Mouse (Mus musculus): Measurements from ENCODE around the gene AI597479. TPM values are rescaled to one million over a fixed set of nuclear protein-coding genes. Genes with fewer than 3 reads are reported as not detected.
"Not testable (repeated sequence)": the region's sequence is repeated elsewhere in the genome, so short reads cannot be mapped to it uniquely, and the experiment has no call there.

AI597479 gene
- polyA plus RNA-seq, 1 experiment from 2014 or later = 37.2 TPM

GRCm38 (mm10) chr1:43127196-43127595 is 28.7 kb downstream of the AI597479 start:
- Histone ChIP-seq H3K4me1 (no peaks in the 10 kb centered on the region), H3K4me2 (replicated peaks) (no peak overlapping the region), H3K27ac (no peak overlapping the region), H3K27me3 (no peaks in the 10 kb centered on the region), H3K9me3 (no peaks in the 10 kb centered on the region), H3K9ac (no peak overlapping the region), H3K4me3 (no peak overlapping the region), H3K36me3 (peaks cover 10% of the 10 kb centered on the region; the same call in 1 of the 2 replicates)
- no peak for ATAC-seq (ENCODE audit: insufficient number of reproducible peaks, insufficient read depth, low FRiP score, low TSS enrichment)

GRCm38 (mm10) chr1:43127820-43128610 is 29.5 kb downstream of the AI597479 start:
- ATAC-seq (ENCODE audit: insufficient number of reproducible peaks, insufficient read depth, low FRiP score, low TSS enrichment) = no peak
- H3K9ac ChIP-seq = no peak overlapping the region
- 63% methylated on average over 8 of the region's 8 CpGs for WGBS
- H3K4me2 ChIP-seq (replicated peaks) = no peak overlapping the region
- no peaks in the 10 kb centered on the region for H3K4me1 ChIP-seq
- no peaks in the 10 kb centered on the region for H3K9me3 ChIP-seq
- H3K36me3 ChIP-seq = peaks cover 10% of the 10 kb centered on the region; the same call in 1 of the 2 replicates
- H3K27ac ChIP-seq = no peak overlapping the region
- H3K27me3 ChIP-seq = no peaks in the 10 kb centered on the region
- no peak overlapping the region for H3K4me3 ChIP-seq

GRCm38 (mm10) chr1:43130219-43130981 is 31.9 kb downstream of the AI597479 start:
- no peak overlapping the region for H3K9ac ChIP-seq
- no peak overlapping the region for H3K4me3 ChIP-seq
- WGBS = 81% methylated on average over 5 of the region's 5 CpGs
- H3K9me3 ChIP-seq = no peaks in the 10 kb centered on the region
- no peaks in the 10 kb centered on the region for H3K27me3 ChIP-seq
- H3K27ac ChIP-seq = no peak overlapping the region
- no peaks in the 10 kb centered on the region for H3K4me1 ChIP-seq
- no peak overlapping the region for H3K4me2 ChIP-seq (replicated peaks)
- H3K36me3 ChIP-seq = peaks cover 10% of the 10 kb centered on the region; the same call in 1 of the 2 replicates
- no peak for ATAC-seq (ENCODE audit: insufficient number of reproducible peaks, insufficient read depth, low FRiP score, low TSS enrichment)

- H3K36me3 ChIP-seq = peaks cover 15% of the 10 kb centered on the region
- 85% methylated on average over 9 of the region's 9 CpGs for WGBS
- H3K4me3 ChIP-seq = no peak overlapping the region
- ATAC-seq (ENCODE audit: insufficient number of reproducible peaks, insufficient read depth, low FRiP score, low TSS enrichment) = no peak
- H3K4me1 ChIP-seq = no peaks in the 10 kb centered on the region
- no peak overlapping the region for H3K9ac ChIP-seq
- H3K4me2 ChIP-seq (replicated peaks) = no peak overlapping the region
- H3K9me3 ChIP-seq = no peaks in the 10 kb centered on the region
- H3K27me3 ChIP-seq = no peaks in the 10 kb centered on the region
- H3K27ac ChIP-seq = no peak overlapping the region
Observed at GRCm38 (mm10) chr1:43131591-43131990, 33.1 kb downstream of the AI597479 start.

- H3K27ac ChIP-seq; H3K9ac ChIP-seq; ATAC-seq (ENCODE audit: insufficient number of reproducible peaks, insufficient read depth, low FRiP score, low TSS enrichment); H3K27me3 ChIP-seq; H3K9me3 ChIP-seq; H3K4me2 ChIP-seq (replicated peaks); H3K4me3 ChIP-seq; H3K4me1 ChIP-seq: not testable (repeated sequence)
- peaks cover 12% of the 10 kb centered on the region for H3K36me3 ChIP-seq
- 82% methylated on average over 2 of the region's 2 CpGs for WGBS
Observed at GRCm38 (mm10) chr1:43136488-43137029, 38.0 kb downstream of the AI597479 start.

GRCm38 (mm10) chr1:43137334-43137733 is 38.8 kb downstream of the AI597479 start:
- H3K4me2 ChIP-seq (replicated peaks) = no peak overlapping the region
- no peak overlapping the region for H3K9ac ChIP-seq
- 90% methylated on average over 5 of the region's 5 CpGs for WGBS
- H3K9me3 ChIP-seq = no peaks in the 10 kb centered on the region
- ATAC-seq (ENCODE audit: insufficient number of reproducible peaks, insufficient read depth, low FRiP score, low TSS enrichment) = no peak
- no peak overlapping the region for H3K27ac ChIP-seq
- H3K4me1 ChIP-seq = no peaks in the 10 kb centered on the region
- no peak overlapping the region for H3K4me3 ChIP-seq
- no peaks in the 10 kb centered on the region for H3K27me3 ChIP-seq
- H3K36me3 ChIP-seq = peaks cover 12% of the 10 kb centered on the region

GRCm38 (mm10) chr1:43138268-43138812 is 39.8 kb downstream of the AI597479 start:
- no peak overlapping the region for H3K4me2 ChIP-seq (replicated peaks)
- H3K27me3 ChIP-seq = no peaks in the 10 kb centered on the region
- no peaks in the 10 kb centered on the region for H3K4me1 ChIP-seq
- H3K4me3 ChIP-seq = no peak overlapping the region
- no peak overlapping the region for H3K9ac ChIP-seq
- H3K27ac ChIP-seq = no peak overlapping the region
- ATAC-seq (ENCODE audit: insufficient number of reproducible peaks, insufficient read depth, low FRiP score, low TSS enrichment) = no peak
- peaks cover 12% of the 10 kb centered on the region for H3K36me3 ChIP-seq
- no peaks in the 10 kb centered on the region for H3K9me3 ChIP-seq
- WGBS = 72% methylated on average over 15 of the region's 15 CpGs

- WGBS = 52% methylated on average over 8 of the region's 8 CpGs
- Histone ChIP-seq H3K27ac (no peak overlapping the region), H3K36me3 (peaks cover 12% of the 10 kb centered on the region), H3K4me1 (no peaks in the 10 kb centered on the region), H3K9ac (no peak overlapping the region), H3K27me3 (no peaks in the 10 kb centered on the region), H3K4me2 (replicated peaks) (no peak overlapping the region), H3K9me3 (no peaks in the 10 kb centered on the region), H3K4me3 (no peak overlapping the region)
- ATAC-seq (ENCODE audit: insufficient number of reproducible peaks, insufficient read depth, low FRiP score, low TSS enrichment) = peak; percentile 75; the same call in 1 of the 2 replicates
Observed at GRCm38 (mm10) chr1:43139587-43140266, 41.2 kb downstream of the AI597479 start.

- no peak for ATAC-seq (ENCODE audit: insufficient number of reproducible peaks, insufficient read depth, low FRiP score, low TSS enrichment)
Observed at GRCm38 (mm10) chr1:43141555-43141961, 43.0 kb downstream of the AI597479 start.

GRCm38 (mm10) chr1:43142849-43143248 is 44.3 kb downstream of the AI597479 start:
- Histone ChIP-seq H3K4me2 (replicated peaks) (no peak overlapping the region), H3K36me3 (0 out of 2 replicates have a peak, but pooled peaks cover 3% of the 10 kb centered on the region), H3K27ac (no peak overlapping the region), H3K9me3 (no peaks in the 10 kb centered on the region), H3K27me3 (no peaks in the 10 kb centered on the region), H3K9ac (no peak overlapping the region), H3K4me3 (no peak overlapping the region), H3K4me1 (no peaks in the 10 kb centered on the region)
- 74% methylated on average over 6 of the region's 6 CpGs for WGBS
- ATAC-seq (ENCODE audit: insufficient number of reproducible peaks, insufficient read depth, low FRiP score, low TSS enrichment) = no peak

More at GRCm38 (mm10) chr1:43141555-43141961, 43.0 kb downstream of the AI597479 start:
- no peaks in the 10 kb centered on the region for H3K4me1 ChIP-seq
- no peak overlapping the region for H3K9ac ChIP-seq
- H3K4me3 ChIP-seq = no peak overlapping the region
- peaks cover 7% of the 10 kb centered on the region for H3K36me3 ChIP-seq
- no peaks in the 10 kb centered on the region for H3K9me3 ChIP-seq
- 80% methylated on average over 11 of the region's 11 CpGs for WGBS
- no peak overlapping the region for H3K4me2 ChIP-seq (replicated peaks)
- no peaks in the 10 kb centered on the region for H3K27me3 ChIP-seq
- H3K27ac ChIP-seq = no peak overlapping the region

- H3K4me3 ChIP-seq = no peak overlapping the region
- ATAC-seq (ENCODE audit: insufficient number of reproducible peaks, insufficient read depth, low FRiP score, low TSS enrichment) = no peak
- no peak overlapping the region for H3K4me2 ChIP-seq (replicated peaks)
- 71% methylated on average over 4 of the region's 4 CpGs for WGBS
- H3K9ac ChIP-seq = no peak overlapping the region
- no peaks in the 10 kb centered on the region for H3K27me3 ChIP-seq
- no peaks in the 10 kb centered on the region for H3K9me3 ChIP-seq
- no peaks in the 10 kb centered on the region for H3K4me1 ChIP-seq
- H3K36me3 ChIP-seq = 0 out of 2 replicates have a peak, but pooled peaks cover 3% of the 10 kb centered on the region
- H3K27ac ChIP-seq = no peak overlapping the region
Observed at GRCm38 (mm10) chr1:43143284-43143683, 44.8 kb downstream of the AI597479 start.

All from embryonic facial prominence, embryonic 12.5 days (tissue).